Mouse (Mus musculus): ENCODE data around the gene Cyfip1.

GRCm38 (mm10) chr7:55910356-55910755 is 68.8 kb downstream of the Cyfip1 start:
- TF ChIP-seq GATA1 (IDR thresholded peaks at IDR 0.05; ENCODE audit: low read length) (no peak), TAL1 (IDR thresholded peaks at IDR 0.05; ENCODE audit: low read length) (no peak)
